Mouse (Mus musculus) T-cell, adult 66 days (primary cell): ENCODE data around the gene Ocrl. TPM values are rescaled to one million over a fixed set of nuclear protein-coding genes. Genes with fewer than 3 reads are reported as not detected.

Source experiments
- total RNA-seq, 2 experiments: library from RNA; stranded (reverse); gene quantifications; 3 replicates in 1 of 2; 4 replicates in 1 of 2; pipeline ENCODE4 v1.2.4; 2023

Gene Ocrl
- 10 to 100 TPM; 12.4 to 14.4 TPM for total RNA-seq

GRCm38 (mm10) chrX:47912306-47912792, at the start of gene Ocrl:
Ocrl (plus strand) TSS chrX:47912387.

GRCm38 (mm10) chrX:47892431-47893024, 19.7 kb upstream of the Ocrl start, which contains the start of gene Smarca1:
Smarca1 (minus strand) TSS chrX:47892974.

Other genes with a start within 250 kb of the Ocrl start
- not detected for gene Smarca1, start 19.4 kb upstream of the Ocrl start, total RNA-seq
- gene Apln, start 122.5 kb downstream of the Ocrl start, total RNA-seq, result under 1 TPM in 1 of 2 experiments, not detected in 1; 0.41 TPM
- gene Xpnpep2, start 196.3 kb downstream of the Ocrl start, total RNA-seq, result not detected
- 100 to 1,000 TPM; 218 to 231 TPM for gene Sash3, start 234.0 kb downstream of the Ocrl start, total RNA-seq